Mouse (Mus musculus) liver, embryonic 13.5 days (tissue): Measurements from ENCODE around the gene Olfr1033. TPM values are rescaled to one million over a fixed set of nuclear protein-coding genes. Genes with fewer than 3 reads are reported as not detected.

ENCODE experiments used
- ATAC-seq: fragments of 200-750 bp; cut with Nextera tagmentation; 2 replicates; pipeline ENCODE4 v1.8.0; 2017; ENCODE audit warnings: low read depth, mild to moderate bottlenecking, moderate number of reproducible peaks, moderate library complexity
- DNase-seq: peaks from one replicate; pipeline ENCODE4 v3.0.0; 2022
- H3K27ac ChIP-seq: fragments of 300-500 bp; sonication (generic); 2 replicates; pipeline ENCODE4 v1.5.1; 2015; ENCODE audit warnings: moderate library complexity, mild to moderate bottlenecking, inconsistent platforms
- H3K27me3 ChIP-seq: fragments of 300-500 bp; sonication (generic); 2 replicates; pipeline ENCODE4 v1.6.1; 2015; ENCODE audit warnings: mild to moderate bottlenecking, inconsistent platforms
- H3K36me3 ChIP-seq: fragments of 300-500 bp; sonication (generic); 2 replicates; pipeline ENCODE4 v1.6.1; 2015; ENCODE audit warnings: mild to moderate bottlenecking, inconsistent platforms
- H3K4me1 ChIP-seq: fragments of 300-500 bp; sonication (generic); replicated peaks from 2 replicates; pipeline ENCODE4 v1.6.1; 2015; ENCODE audit warnings: inconsistent platforms
- H3K4me2 ChIP-seq: fragments of 300-500 bp; sonication (generic); 2 replicates; pipeline ENCODE4 v1.6.1; 2015; ENCODE audit warnings: inconsistent platforms, mild to moderate bottlenecking, moderate library complexity
- H3K4me3 ChIP-seq: fragments of 300-500 bp; sonication (generic); replicated peaks from 2 replicates; pipeline ENCODE4 v1.5.1; 2015; ENCODE audit warnings: mild to moderate bottlenecking, inconsistent platforms
- H3K9ac ChIP-seq: fragments of 300-500 bp; sonication (generic); 2 replicates; pipeline ENCODE4 v1.6.1; 2015; ENCODE audit warnings: mild to moderate bottlenecking, inconsistent platforms
- H3K9me3 ChIP-seq: fragments of 300-500 bp; sonication (generic); replicated peaks from 2 replicates; pipeline ENCODE4 v1.6.1; 2016; ENCODE audit warnings: inconsistent platforms
- WGBS: fragments of 180-500 bp; shearing (Covaris S2); methylation state at CpG from one replicate; pipeline ENCODE4 v1.1.7; 2015; ENCODE audit not compliant: insufficient replicate concordance; 5-methylcytosine and 5-hydroxymethylcytosine counted together
- polyA plus RNA-seq: library from polyadenylated mRNA; unstranded; fragments of >200 nt; fragmentation: Nextera tagmentation; extraction: Ambion mirVana; gene quantifications from 2 replicates; pipeline ENCODE4 v1.2.1, GENCODE M21; 2015

Gene Olfr1033
- polyA plus RNA-seq, 1 experiment from 2014 or later = 0.16 TPM

- no peak within 1 kb of the TSS for H3K4me3 ChIP-seq
- no peak within 1 kb of the TSS for H3K4me2 ChIP-seq
- H3K27me3 ChIP-seq = no peaks in the 10 kb centered on the region
- H3K36me3 ChIP-seq = no peaks in the 10 kb centered on the region
- H3K27ac ChIP-seq = no peak within 1 kb of the TSS
- ATAC-seq (no peak), DNase-seq (no peak)
- 75% methylated on average over 2 of the region's 2 CpGs for WGBS
- H3K4me1 ChIP-seq = no peaks in the 10 kb centered on the region
- H3K9ac ChIP-seq = no peak within 1 kb of the TSS
- H3K9me3 ChIP-seq = no peaks in the 10 kb centered on the region
These were observed 66.9 kb downstream of the Olfr1033 start, which contains the start of gene Olfr1037 for GRCm38 (mm10) chr2:86087285-86087684. Olfr1037 (minus strand) TSS chr2:86087385.

Other genes starting within 250 kb of the Olfr1033 start
- not detected in 2 replicates for gene Olfr1014, start 247.9 kb upstream of the Olfr1033 start, polyA plus RNA-seq
- gene Olfr1015, start 238.6 kb upstream of the Olfr1033 start, polyA plus RNA-seq = not detected in 2 replicates
- gene Olfr1016, start 218.1 kb upstream of the Olfr1033 start, polyA plus RNA-seq = not detected in 2 replicates
- not detected in 2 replicates for gene Olfr1018, start 202.2 kb upstream of the Olfr1033 start, polyA plus RNA-seq
- not detected in 2 replicates for gene Olfr1019, start 175.2 kb upstream of the Olfr1033 start, polyA plus RNA-seq
- gene Olfr1020, start 173.6 kb upstream of the Olfr1033 start, polyA plus RNA-seq = not detected in 2 replicates
- gene Olfr1022, start 152.0 kb upstream of the Olfr1033 start, polyA plus RNA-seq = not detected in 2 replicates
- gene Olfr1023, start 135.0 kb upstream of the Olfr1033 start, polyA plus RNA-seq = not detected in 2 replicates
- gene Olfr1024, start 115.6 kb upstream of the Olfr1033 start, polyA plus RNA-seq = not detected in 2 replicates
- gene Olfr1025-ps1, start 105.4 kb upstream of the Olfr1033 start, polyA plus RNA-seq = not detected in 2 replicates
- not detected in 2 replicates for gene Olfr1026, start 99.1 kb upstream of the Olfr1033 start, polyA plus RNA-seq
- gene Olfr1028, start 70.2 kb upstream of the Olfr1033 start, polyA plus RNA-seq = not detected in 2 replicates
- not detected in 2 replicates for gene Olfr1029, start 46.7 kb upstream of the Olfr1033 start, polyA plus RNA-seq
- not detected in 2 replicates for gene Olfr1030, start 41.4 kb upstream of the Olfr1033 start, polyA plus RNA-seq
- not detected in 2 replicates for gene Olfr1031, start 30.3 kb upstream of the Olfr1033 start, polyA plus RNA-seq
- gene Olfr1032, start 15.1 kb upstream of the Olfr1033 start, polyA plus RNA-seq = not detected in 2 replicates
- gene Olfr1034, start 25.2 kb downstream of the Olfr1033 start, polyA plus RNA-seq = not detected in 2 replicates
- gene Olfr1036, start 53.4 kb downstream of the Olfr1033 start, polyA plus RNA-seq = not detected in 2 replicates
- not detected in 2 replicates for gene Olfr1037, start 66.8 kb downstream of the Olfr1033 start, polyA plus RNA-seq
- gene Olfr1039, start 115.3 kb downstream of the Olfr1033 start, polyA plus RNA-seq = not detected in 2 replicates
- gene Olfr1040, start 126.1 kb downstream of the Olfr1033 start, polyA plus RNA-seq = not detected in 2 replicates
- gene Olfr1042, start 141.2 kb downstream of the Olfr1033 start, polyA plus RNA-seq = not detected in 2 replicates
- not detected in 2 replicates for gene Olfr1043, start 146.9 kb downstream of the Olfr1033 start, polyA plus RNA-seq
- gene Olfr1044, start 157.2 kb downstream of the Olfr1033 start, polyA plus RNA-seq = not detected in 2 replicates
- not detected in 2 replicates for gene Olfr52, start 165.1 kb downstream of the Olfr1033 start, polyA plus RNA-seq
- not detected in 2 replicates for gene Olfr1045, start 182.4 kb downstream of the Olfr1033 start, polyA plus RNA-seq
- gene Olfr1046, start 198.7 kb downstream of the Olfr1033 start, polyA plus RNA-seq = not detected in 2 replicates
- gene Olfr1047, start 210.8 kb downstream of the Olfr1033 start, polyA plus RNA-seq = not detected in 2 replicates
- gene Olfr1048, start 219.7 kb downstream of the Olfr1033 start, polyA plus RNA-seq = not detected in 2 replicates
- not detected in 2 replicates for gene Olfr1049, start 237.7 kb downstream of the Olfr1033 start, polyA plus RNA-seq